In genomic region chr11:37237096-37237725, GRCm38 (mm10) we compare ENCODE assay signal across 8 mouse cellular contexts. TPM values are rescaled to one million over a fixed set of nuclear protein-coding genes. Genes with fewer than 3 reads are reported as not detected.
DNase-seq lines count a peak whose midpoint lies in the region; ATAC-seq and TF ChIP-seq lines count a peak whose summit lies in the region.
"Had no signal": no experiment of that assay in that cellular context is flagged by ENCODE, and none has a peak within 500 bp of the region (broad histone marks: within the 10 kb centered on the region; RNA-seq: fewer than 3 reads in every experiment).

No protein-coding gene starts in this region.

- H3K4me2 ChIP-seq in lung, embryonic 16.5 days (ENCODE audit: low read depth, low read length), result peak overlapping the region; percentile 90
- H3K4me2 ChIP-seq in embryonic facial prominence, embryonic 15.5 days (replicated peaks), result peak overlapping the region; percentile 91

- H3K9ac ChIP-seq in lung, embryonic 16.5 days (ENCODE audit: low read length), result peak overlapping the region; percentile 72
- peak overlapping the region; percentile 54 for H3K9ac ChIP-seq in embryonic facial prominence, embryonic 15.5 days

- H3K4me1 ChIP-seq in lung, embryonic 16.5 days (replicated peaks; ENCODE audit: control insufficient read depth, insufficient read depth, low read length), result peaks cover 6% of the 10 kb centered on the region
- peaks cover 18% of the 10 kb centered on the region for H3K4me1 ChIP-seq in embryonic facial prominence, embryonic 15.5 days
- H3K4me1 ChIP-seq in thymus, adult 2 months (replicated peaks; ENCODE audit: control insufficient read depth, insufficient read depth, low read length), result no peaks in the 10 kb centered on the region

- H3K36me3 ChIP-seq in lung, embryonic 16.5 days (ENCODE audit: control insufficient read depth, insufficient read depth, low read length), result no peaks in the 10 kb centered on the region
- H3K36me3 ChIP-seq in embryonic facial prominence, embryonic 15.5 days, result no peaks in the 10 kb centered on the region
- no peaks in the 10 kb centered on the region for H3K36me3 ChIP-seq in thymus, adult 2 months (ENCODE audit: control insufficient read depth, insufficient read depth, low read length)

- no peak for TF ChIP-seq CTCF in thymus, adult 2 months (IDR thresholded peaks at IDR 0.05; ENCODE audit: borderline replicate concordance, control insufficient read depth, extremely low read depth, insufficient read depth, low read length, poor library complexity)

- WGBS in lung, embryonic 16.5 days, result 38% methylated on average over 7 of the region's 7 CpGs
- WGBS in embryonic facial prominence, embryonic 15.5 days, result 26% methylated on average over 7 of the region's 7 CpGs
- 62% methylated on average over 7 of the region's 7 CpGs for WGBS in thymus, adult 2 months

- ATAC-seq in lung, embryonic 16.5 days (ENCODE audit: low read depth), result peak; percentile 11; the same call in 1 of the 2 replicates
- ATAC-seq in embryonic facial prominence, embryonic 15.5 days (ENCODE audit: insufficient number of reproducible peaks, low FRiP score, low TSS enrichment, low read depth), result no peak
- ATAC-seq in erythroblast, adult 5-6 weeks (replicated peaks; ENCODE audit: low FRiP score, poor library complexity, severe bottlenecking), result no peak

- no peak for DNase-seq in lung, postnatal 25 days (ENCODE audit: low spot score)
- peak; percentile 62 for DNase-seq in left cerebral cortex, postnatal 4 days
- DNase-seq in right cerebral cortex, postnatal 4 days, result peak; percentile 33
- no peak for DNase-seq in thymus, adult 2 months

- no peak for TF ChIP-seq POLR2A in thymus, adult 2 months (IDR thresholded peaks at IDR 0.05; ENCODE audit: control insufficient read depth, extremely low read depth, insufficient read depth, low read length, poor library complexity)

- H3K27ac ChIP-seq in lung, embryonic 16.5 days (ENCODE audit: low read length), result peak overlapping the region; percentile 30; the same call in 1 of the 2 replicates
- H3K27ac ChIP-seq in embryonic facial prominence, embryonic 15.5 days (replicated peaks), result peak overlapping the region; percentile 88
- no peak overlapping the region for H3K27ac ChIP-seq in thymus, adult 2 months (ENCODE audit: control insufficient read depth, insufficient read depth, low read length)

- intact Hi-C loops in left cerebral cortex, postnatal 4 days (cut with DNase I), result no loop called here

- H3K27me3 ChIP-seq in lung, embryonic 16.5 days (ENCODE audit: control insufficient read depth, insufficient read depth, low read depth, low read length), result peaks cover 9% of the 10 kb centered on the region
- peaks cover 9% of the 10 kb centered on the region for H3K27me3 ChIP-seq in embryonic facial prominence, embryonic 15.5 days
- no peaks in the 10 kb centered on the region for H3K27me3 ChIP-seq in thymus, adult 2 months (ENCODE audit: control insufficient read depth, insufficient read depth, low read length)

- H3K4me3 ChIP-seq in lung, embryonic 16.5 days (ENCODE audit: low read length), result peak overlapping the region; percentile 73
- peak overlapping the region; percentile 61 for H3K4me3 ChIP-seq in embryonic facial prominence, embryonic 15.5 days (replicated peaks)
- H3K4me3 ChIP-seq in thymus, adult 2 months (ENCODE audit: control insufficient read depth, insufficient read depth, low read length), result no peak overlapping the region

- no peaks in the 10 kb centered on the region for H3K9me3 ChIP-seq in lung, embryonic 16.5 days (ENCODE audit: control insufficient read depth, low read length)
- H3K9me3 ChIP-seq in embryonic facial prominence, embryonic 15.5 days (replicated peaks), result no peaks in the 10 kb centered on the region

RNA-seq across cellular contexts. Expression of gene Tenm2, which starts 1.4 kb away (rescaled TPM):
- polyA plus RNA-seq in lung, embryonic 16.5 days (2015; fragmentation: Nextera tagmentation; extraction: Ambion mirVana), result 0.24 and 0.25 TPM in 2 replicates
- polyA plus RNA-seq in embryonic facial prominence, embryonic 15.5 days (2015; fragmentation: Nextera tagmentation; extraction: Ambion mirVana), result 5.5 and 7.6 TPM in 2 replicates
- total RNA-seq in left cerebral cortex, postnatal 4 days (2021), result 100 to 1,000 TPM; 163 to 177 TPM
- 0.18 and 0.70 TPM in 2 replicates for polyA plus RNA-seq in thymus, adult 2 months (2012; rRNA removed)
- not detected in 2 replicates for total RNA-seq in erythroblast, adult 5-6 weeks (2015; ENCODE audit: low replicate concordance)
- not detected in 2 replicates for total RNA-seq in erythroblast, adult 5-6 weeks (2017; ENCODE audit: low replicate concordance)
- total RNA-seq: liver, adult 2 months had no signal
- polyA plus RNA-seq: liver, adult 2 months had no signal

Comparison
In these comparisons a context has a peak if more than half of its experiments do, and no peak if none do; other contexts are left out.
1. DNase-seq: peak in left cerebral cortex, postnatal 4 days (single experiment) and right cerebral cortex, postnatal 4 days (single experiment); none in lung, postnatal 25 days (single experiment) and thymus, adult 2 months (single experiment).